ENCODE assay signal across 10 mouse cellular contexts in genomic region chr2:168911527-168911926, GRCm38 (mm10). TPM values are rescaled to one million over a fixed set of nuclear protein-coding genes. Genes with fewer than 3 reads are reported as not detected.
A peak's percentile ranks its signal among the peaks of the same experiment; 100 is the strongest.
DNase-seq lines count a peak whose midpoint lies in the region; ATAC-seq lines count a peak whose summit lies in the region.
"Had no signal": no experiment of that assay in that cellular context is flagged by ENCODE, and none has a peak within 500 bp of the region (broad histone marks: within the 10 kb centered on the region; RNA-seq: fewer than 3 reads in every experiment).

No protein-coding gene starts in this region.

- H3K4me2 ChIP-seq in heart, embryonic 12.5 days: peak overlapping the region; percentile 84
- H3K4me2 ChIP-seq in hindbrain, embryonic 15.5 days: peak overlapping the region; percentile 94
- H3K4me2 ChIP-seq in midbrain, embryonic 16.5 days (ENCODE audit: low read length): peak overlapping the region; percentile 95

- H3K4me3 ChIP-seq in heart, embryonic 12.5 days: peak overlapping the region; percentile 52
- peak overlapping the region; percentile 47 for H3K4me3 ChIP-seq in hindbrain, embryonic 15.5 days
- H3K4me3 ChIP-seq in midbrain, embryonic 16.5 days (ENCODE audit: low read depth, low read length): peak overlapping the region; percentile 63

- no peak overlapping the region for H3K9ac ChIP-seq in heart, embryonic 12.5 days
- H3K9ac ChIP-seq in hindbrain, embryonic 15.5 days: no peak overlapping the region
- peak overlapping the region; percentile 67 for H3K9ac ChIP-seq in midbrain, embryonic 16.5 days (ENCODE audit: low read depth, low read length)

- no peaks in the 10 kb centered on the region for H3K36me3 ChIP-seq in heart, embryonic 12.5 days
- H3K36me3 ChIP-seq in hindbrain, embryonic 15.5 days: no peaks in the 10 kb centered on the region
- H3K36me3 ChIP-seq in midbrain, embryonic 16.5 days (ENCODE audit: control insufficient read depth, insufficient read depth, low read length): no peaks in the 10 kb centered on the region

- no peak for ATAC-seq in heart, embryonic 12.5 days (ENCODE audit: insufficient number of reproducible peaks, low FRiP score)
- ATAC-seq in hindbrain, embryonic 15.5 days (ENCODE audit: low FRiP score, low read depth): 0 out of 2 replicates have a peak, but pooled peaks have one; percentile 15
- no peak for ATAC-seq in midbrain, embryonic 16.5 days

- H3K27ac ChIP-seq in heart, embryonic 12.5 days (ENCODE audit: poor library complexity, severe bottlenecking): no peak overlapping the region
- no peak overlapping the region for H3K27ac ChIP-seq in hindbrain, embryonic 15.5 days (replicated peaks)
- peak overlapping the region; percentile 70 for H3K27ac ChIP-seq in midbrain, embryonic 16.5 days (ENCODE audit: low read length)
- H3K27ac ChIP-seq: layer of hippocampus, adult 2 months had no signal

- DNase-seq in heart, adult 11 months: no peak
- DNase-seq in embryo, embryonic 11 days: peak; percentile 37
- DNase-seq in right cerebral cortex, adult 18-20 months: no peak
- no peak for DNase-seq in adrenal gland, postnatal 25 days
- no peak for DNase-seq in spleen, postnatal 36 days (ENCODE audit: low spot score in 2 of 2)
- DNase-seq: adrenal gland, postnatal 10 days had no signal

- H3K4me1 ChIP-seq in heart, embryonic 12.5 days (replicated peaks): peaks cover 25% of the 10 kb centered on the region
- H3K4me1 ChIP-seq in hindbrain, embryonic 15.5 days (replicated peaks): peaks cover 23% of the 10 kb centered on the region
- H3K4me1 ChIP-seq in midbrain, embryonic 16.5 days (ENCODE audit: control insufficient read depth, insufficient read depth, low read length): peaks cover 18% of the 10 kb centered on the region; the same call in 1 of the 2 replicates

- H3K9me3 ChIP-seq in heart, embryonic 12.5 days (replicated peaks): no peaks in the 10 kb centered on the region; the same call in 1 of the 2 replicates
- no peaks in the 10 kb centered on the region for H3K9me3 ChIP-seq in hindbrain, embryonic 15.5 days
- no peaks in the 10 kb centered on the region for H3K9me3 ChIP-seq in midbrain, embryonic 16.5 days (replicated peaks; ENCODE audit: control insufficient read depth, low read length, poor library complexity, severe bottlenecking)

- H3K27me3 ChIP-seq in heart, embryonic 12.5 days (replicated peaks): peaks cover 70% of the 10 kb centered on the region
- H3K27me3 ChIP-seq in hindbrain, embryonic 15.5 days: peaks cover 24% of the 10 kb centered on the region
- peaks cover 11% of the 10 kb centered on the region for H3K27me3 ChIP-seq in midbrain, embryonic 16.5 days (ENCODE audit: control insufficient read depth, insufficient read depth, low read depth, low read length)

- 4% methylated on average over 19 of the region's 19 CpGs for WGBS in heart, embryonic 12.5 days
- WGBS in hindbrain, embryonic 15.5 days: 3% methylated on average over 19 of the region's 19 CpGs
- WGBS in midbrain, embryonic 16.5 days: 4% methylated on average over 19 of the region's 19 CpGs

RNA-seq across cellular contexts. Expression of gene Zfp64, which starts 43.9 kb away (rescaled TPM):
- 20.8 and 21.0 TPM in 2 replicates for polyA plus RNA-seq in heart, embryonic 12.5 days (2016; fragmentation: Nextera tagmentation; extraction: Ambion mirVana)
- 30.9 and 34.8 TPM in 2 replicates for polyA plus RNA-seq in hindbrain, embryonic 15.5 days (2015; fragmentation: Nextera tagmentation; extraction: Ambion mirVana)
- polyA plus RNA-seq in midbrain, embryonic 16.5 days (2015; fragmentation: Nextera tagmentation; extraction: Ambion mirVana): 42.0 and 46.0 TPM in 2 replicates
- 21.6 and 22.8 TPM in 2 replicates for total RNA-seq in adrenal gland, postnatal 25 days (2021)
